Mouse (Mus musculus) forebrain, embryonic 11.5 days (tissue): Measurements from ENCODE around the gene Pomt2. TPM values are rescaled to one million over a fixed set of nuclear protein-coding genes. Genes with fewer than 3 reads are reported as not detected.

Source experiments
- polyA plus RNA-seq: library from polyadenylated mRNA; unstranded; fragments of >200 nt; fragmentation: Nextera tagmentation; extraction: Ambion mirVana; gene quantifications from 2 replicates; pipeline ENCODE4 v1.2.1, GENCODE M21; 2014

Gene Pomt2
- polyA plus RNA-seq, 1 experiment from 2014 or later, result 18.8 TPM

Other genes with a start within 250 kb of the Pomt2 start
- 46.5 and 48.7 TPM in 2 replicates for gene Cipc, start 200.9 kb downstream of the Pomt2 start, polyA plus RNA-seq
- gene Zdhhc22, start 157.5 kb downstream of the Pomt2 start, polyA plus RNA-seq, result 0.15 and 0.17 TPM in 2 replicates
- 0.25 and 0.32 TPM in 2 replicates for gene Tmem63c, start 126.6 kb downstream of the Pomt2 start, polyA plus RNA-seq
- gene Ngb, start 45.4 kb downstream of the Pomt2 start, polyA plus RNA-seq, result 0.49 and 0.84 TPM in 2 replicates
- 29.7 and 34.0 TPM in 2 replicates for gene Gstz1, start 803 bp downstream of the Pomt2 start, polyA plus RNA-seq
- 1.4 and 1.6 TPM in 2 replicates for gene Samd15, start 51.8 kb upstream of the Pomt2 start, polyA plus RNA-seq
- 4.9 and 5.1 TPM in 2 replicates for gene Tmed8, start 52.5 kb upstream of the Pomt2 start, polyA plus RNA-seq
- gene Noxred1, start 90.8 kb upstream of the Pomt2 start, polyA plus RNA-seq, result 1.1 and 1.6 TPM in 2 replicates
- gene Vipas39, start 118.3 kb upstream of the Pomt2 start, polyA plus RNA-seq, result 61.0 and 63.3 TPM in 2 replicates
- 213 and 221 TPM in 2 replicates for gene Ahsa1, start 118.5 kb upstream of the Pomt2 start, polyA plus RNA-seq
- gene Ism2, start 151.7 kb upstream of the Pomt2 start, polyA plus RNA-seq, result 1.0 and 2.3 TPM in 2 replicates
- gene Sptlc2, start 240.4 kb upstream of the Pomt2 start, polyA plus RNA-seq, result 53.6 and 58.7 TPM in 2 replicates